Mouse (Mus musculus): ENCODE data around the gene Gucy2e.

Gene Gucy2e

DNA sequence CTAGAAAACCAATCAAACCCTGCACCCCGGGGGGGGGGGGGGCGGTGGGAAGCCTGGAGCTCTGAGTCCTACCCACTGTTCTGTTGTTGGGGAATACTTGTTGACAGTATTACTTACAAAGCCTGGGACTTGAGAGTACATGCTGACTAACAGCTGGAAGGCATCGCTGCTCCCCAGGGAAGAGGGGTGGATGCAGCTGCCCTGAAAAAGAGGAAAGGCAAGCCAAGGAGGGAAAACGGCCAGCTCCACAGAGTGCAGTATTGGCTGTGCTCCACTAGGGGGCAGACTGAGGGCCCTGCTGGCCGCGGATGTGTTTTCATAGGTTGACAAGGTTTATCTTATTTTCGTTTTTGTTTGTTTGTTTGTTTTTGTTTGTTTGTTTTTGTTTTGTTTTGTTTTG is 65.2 kb downstream of the Gucy2e start:
- no peaks in the 10 kb centered on the region for H3K27me3 ChIP-seq (ENCODE audit: control insufficient read depth, insufficient read depth, low read length, poor library complexity, severe bottlenecking)
- DNase-seq (ENCODE audit: low read depth, low spot score), result peak; percentile 46
- no peaks in the 10 kb centered on the region for H3K36me3 ChIP-seq (ENCODE audit: control insufficient read depth, insufficient read depth, low read length, poor library complexity, severe bottlenecking)

DNA sequence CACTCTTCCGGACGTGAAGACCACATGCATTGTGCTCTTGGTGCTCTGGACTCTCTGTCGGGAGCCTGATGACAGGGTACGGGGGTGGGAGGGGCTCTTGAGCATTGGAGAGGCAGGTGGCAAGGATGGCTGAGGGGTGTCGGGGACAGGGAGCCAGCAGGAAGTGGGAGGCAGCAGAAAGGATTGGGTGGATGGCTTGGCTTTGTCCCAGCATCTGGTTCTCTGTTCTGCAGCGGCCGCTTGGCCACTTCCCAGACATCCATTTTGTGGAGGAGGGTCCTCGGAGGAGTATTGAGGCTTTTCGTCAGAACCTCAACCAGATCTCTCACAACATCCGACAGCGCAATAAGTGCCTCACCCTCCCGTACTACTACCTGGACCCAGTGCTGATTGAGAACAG is 67.5 kb downstream of the Gucy2e start:
- H3K27me3 ChIP-seq (ENCODE audit: control insufficient read depth, insufficient read depth, low read length, poor library complexity, severe bottlenecking), result no peaks in the 10 kb centered on the region
- no peaks in the 10 kb centered on the region for H3K36me3 ChIP-seq (ENCODE audit: control insufficient read depth, insufficient read depth, low read length, poor library complexity, severe bottlenecking)
- DNase-seq (ENCODE audit: low read depth, low spot score), result no peak
